Comparison of ENCODE assay signal across 16 mouse cellular contexts in genomic region chr12:75901721-75902120, GRCm38 (mm10).
DNase-seq lines count a peak whose midpoint lies in the region; ATAC-seq and TF ChIP-seq lines count a peak whose summit lies in the region.
"Had no signal": no experiment of that assay in that cellular context is flagged by ENCODE, and none has a peak within 500 bp of the region (broad histone marks: within the 10 kb centered on the region; RNA-seq: fewer than 3 reads in every experiment).

No protein-coding gene starts in this region.

- in situ Hi-C loops in ES-E14 (cut with MboI; ENCODE audit: low sequenced_read_pairs in 2 of 2, unreplicated experiment in 2 of 2), result no loop called here

- no peak for DNase-seq in kidney, postnatal 0 days (ENCODE audit: low spot score)
- no peak for DNase-seq in kidney, postnatal 10 days
- peak; percentile 12 for DNase-seq in retina, embryonic 14.5 days (ENCODE audit: low spot score)
- no peak for DNase-seq in retina, postnatal 1 day
- peak; percentile 21 for DNase-seq in ES-E14 (ENCODE audit: low read depth, low spot score)
- DNase-seq in induced T-regulatory cell, adult 2 months (ENCODE audit: low read depth), result peak; percentile 19
- no peak for DNase-seq in spleen, adult 18-20 months
- DNase-seq: cerebellum, adult 11 months; cerebellum, postnatal 36 days; kidney, adult 8-10 months; thymus, postnatal 36 days had no signal

- no peak overlapping the region for H3K4me3 ChIP-seq in kidney, postnatal 0 days (replicated peaks; ENCODE audit: low read depth, low read length)
- no peak overlapping the region for H3K4me3 ChIP-seq in ES-E14 (ENCODE audit: insufficient read depth in 1 of 2, low read depth in 1 of 2, low read length in 2 of 2, poor library complexity in 1 of 2, severe bottlenecking in 1 of 2)
- H3K4me3 ChIP-seq in forebrain, embryonic 12.5 days (replicated peaks), result no peak overlapping the region
- H3K4me3 ChIP-seq: embryonic facial prominence, embryonic 12.5 days; heart, embryonic 15.5 days; myocyte had no signal

- no peaks in the 10 kb centered on the region for H3K27me3 ChIP-seq in kidney, postnatal 0 days (ENCODE audit: insufficient read depth, low read length)
- no peaks in the 10 kb centered on the region for H3K27me3 ChIP-seq in forebrain, embryonic 12.5 days
- H3K27me3 ChIP-seq: embryonic facial prominence, embryonic 12.5 days; heart, embryonic 15.5 days had no signal

- no peak overlapping the region for H3K4me2 ChIP-seq in kidney, postnatal 0 days (ENCODE audit: low read length)
- H3K4me2 ChIP-seq in forebrain, embryonic 12.5 days, result no peak overlapping the region
- H3K4me2 ChIP-seq: embryonic facial prominence, embryonic 12.5 days; heart, embryonic 15.5 days; midbrain, embryonic 11.5 days had no signal

- no peak overlapping the region for H3K27ac ChIP-seq in kidney, postnatal 0 days
- no peak overlapping the region for H3K27ac ChIP-seq in ES-E14 (ENCODE audit: insufficient read depth, low read depth, low read length, poor library complexity, severe bottlenecking)
- no peak overlapping the region for H3K27ac ChIP-seq in forebrain, embryonic 12.5 days
- H3K27ac ChIP-seq: embryonic facial prominence, embryonic 12.5 days; heart, embryonic 15.5 days had no signal

- TF ChIP-seq CTCF in kidney, postnatal 0 days (IDR thresholded peaks at IDR 0.05; ENCODE audit: low read depth), result peak; percentile 29; the same call in 1 of the 2 replicates

- H3K4me1 ChIP-seq in kidney, postnatal 0 days (replicated peaks; ENCODE audit: insufficient read depth, low read length), result no peaks in the 10 kb centered on the region
- H3K4me1 ChIP-seq in ES-E14 (ENCODE audit: control insufficient read depth in 2 of 2, insufficient read depth in 2 of 2, low read length in 2 of 2, poor library complexity in 1 of 2), result no peaks in the 10 kb centered on the region
- H3K4me1 ChIP-seq in forebrain, embryonic 12.5 days, result no peaks in the 10 kb centered on the region
- H3K4me1 ChIP-seq: embryonic facial prominence, embryonic 12.5 days; heart, embryonic 15.5 days had no signal

- WGBS in kidney, postnatal 0 days, result 96% methylated on average over 9 of the region's 9 CpGs
- 98% methylated on average over 9 of the region's 9 CpGs for WGBS in forebrain, embryonic 12.5 days

- no peak overlapping the region for H3K9ac ChIP-seq in kidney, postnatal 0 days (ENCODE audit: low read depth, low read length)
- no peak overlapping the region for H3K9ac ChIP-seq in ES-E14 (ENCODE audit: insufficient read depth, low read depth, low read length, poor library complexity, severe bottlenecking)
- H3K9ac ChIP-seq in forebrain, embryonic 12.5 days, result no peak overlapping the region
- H3K9ac ChIP-seq: embryonic facial prominence, embryonic 12.5 days; heart, embryonic 15.5 days had no signal

- H3K36me3 ChIP-seq in kidney, postnatal 0 days (ENCODE audit: insufficient read depth, low read length), result peaks cover 36% of the 10 kb centered on the region
- H3K36me3 ChIP-seq in ES-E14 (ENCODE audit: control insufficient read depth, insufficient read depth, low read length, poor library complexity, severe bottlenecking), result no peaks in the 10 kb centered on the region
- H3K36me3 ChIP-seq in forebrain, embryonic 12.5 days (replicated peaks), result peaks cover 69% of the 10 kb centered on the region

- no peaks in the 10 kb centered on the region for H3K9me3 ChIP-seq in kidney, postnatal 0 days (replicated peaks; ENCODE audit: low read length)
- H3K9me3 ChIP-seq in ES-E14 (ENCODE audit: control insufficient read depth, insufficient read depth, low read depth, low read length), result no peaks in the 10 kb centered on the region
- H3K9me3 ChIP-seq in forebrain, embryonic 12.5 days, result peaks cover 8% of the 10 kb centered on the region; the same call in 1 of the 2 replicates
- H3K9me3 ChIP-seq: embryonic facial prominence, embryonic 12.5 days; heart, embryonic 15.5 days had no signal

- no peak for ATAC-seq in kidney, postnatal 0 days (replicated peaks; ENCODE audit: low FRiP score, low read depth)
- ATAC-seq in forebrain, embryonic 12.5 days (ENCODE audit: low FRiP score), result no peak

TF ChIP-seq in ES-E14, 5 proteins besides CTCF, POLR2A, EP300 and RAD21:
- TF ChIP-seq ZC3H11A (IDR thresholded peaks at IDR 0.05; ENCODE audit: borderline replicate concordance, low read depth, low read length) (no peak), MAFK (IDR thresholded peaks at IDR 0.05; ENCODE audit: insufficient read depth, low read depth, low read length) (no peak), CHD2 (IDR thresholded peaks at IDR 0.05; ENCODE audit: low read depth, low read length) (no peak), HCFC1 (IDR thresholded peaks at IDR 0.05; ENCODE audit: borderline replicate concordance, insufficient read depth, low read length) (no peak), ZNF384 (IDR thresholded peaks at IDR 0.05; ENCODE audit: low read depth, low read length) (no peak)

Comparison
In these comparisons a context has a peak if more than half of its experiments do, and no peak if none do; other contexts are left out.
1. DNase-seq: peak in retina, embryonic 14.5 days (single experiment), ES-E14 (single experiment) and induced T-regulatory cell, adult 2 months (single experiment); none in kidney, postnatal 0 days (single experiment), kidney, postnatal 10 days (single experiment), retina, postnatal 1 day (single experiment) and spleen, adult 18-20 months (0 of 2).